In genomic region chr2:27387209-27387608, GRCm38 (mm10) we compare ENCODE assay signal across 1 mouse cellular context.
TF ChIP-seq lines count a peak whose summit lies in the region.

No protein-coding gene starts in this region.

TF ChIP-seq in MEL, 35 proteins besides CTCF, POLR2A, EP300 and RAD21:
- TF ChIP-seq SMC3 (IDR thresholded peaks at IDR 0.05; ENCODE audit: low read depth, low read length): peak; percentile 22; the same call in 1 of the 2 replicates
- no peak for TF ChIP-seq CHD2 (IDR thresholded peaks at IDR 0.05; ENCODE audit: low read length)
